Mouse (Mus musculus) cerebellum, adult 2 months (tissue): ENCODE results near the gene Sppl2c.

Source experiments
- CTCF ChIP-seq: fragments of 200-500 bp; IDR thresholded peaks from 2 replicates; pipeline ENCODE4 v1.5.1; 2011; ENCODE audit warnings: low read depth, mild to moderate bottlenecking, control low read depth, low read length, moderate library complexity, borderline replicate concordance; ENCODE audit not compliant: insufficient read depth
- POLR2A ChIP-seq: fragments of 200-500 bp; IDR thresholded peaks from 2 replicates; pipeline ENCODE4 v1.6.1; 2011; ENCODE audit warnings: low read length, control low read depth, borderline replicate concordance; ENCODE audit not compliant: insufficient read depth

DNA sequence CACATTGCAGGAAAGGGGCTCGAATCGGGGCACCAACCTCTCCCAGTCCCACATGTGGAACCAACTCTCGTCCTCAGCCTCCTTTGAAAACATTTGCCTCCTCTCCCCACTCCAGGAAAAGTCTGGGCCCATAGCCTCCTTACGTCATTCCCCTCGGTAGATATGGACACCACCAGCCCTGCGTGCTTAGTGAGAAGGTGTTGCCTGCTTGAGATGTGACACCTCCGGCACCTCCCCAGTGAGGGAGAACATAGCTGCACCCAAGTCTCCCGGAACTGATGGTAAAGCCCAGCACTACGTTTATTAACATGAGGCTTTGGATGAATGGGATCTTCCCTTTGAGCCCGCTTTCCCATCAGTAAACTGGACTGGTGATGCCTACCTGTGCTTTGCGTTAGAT, 9.3 kb downstream of the Sppl2c start:
- TF ChIP-seq CTCF (no peak), POLR2A (no peak)
